Mouse (Mus musculus): Measurements from ENCODE around the gene Otogl.

The Otogl gene

DNA sequence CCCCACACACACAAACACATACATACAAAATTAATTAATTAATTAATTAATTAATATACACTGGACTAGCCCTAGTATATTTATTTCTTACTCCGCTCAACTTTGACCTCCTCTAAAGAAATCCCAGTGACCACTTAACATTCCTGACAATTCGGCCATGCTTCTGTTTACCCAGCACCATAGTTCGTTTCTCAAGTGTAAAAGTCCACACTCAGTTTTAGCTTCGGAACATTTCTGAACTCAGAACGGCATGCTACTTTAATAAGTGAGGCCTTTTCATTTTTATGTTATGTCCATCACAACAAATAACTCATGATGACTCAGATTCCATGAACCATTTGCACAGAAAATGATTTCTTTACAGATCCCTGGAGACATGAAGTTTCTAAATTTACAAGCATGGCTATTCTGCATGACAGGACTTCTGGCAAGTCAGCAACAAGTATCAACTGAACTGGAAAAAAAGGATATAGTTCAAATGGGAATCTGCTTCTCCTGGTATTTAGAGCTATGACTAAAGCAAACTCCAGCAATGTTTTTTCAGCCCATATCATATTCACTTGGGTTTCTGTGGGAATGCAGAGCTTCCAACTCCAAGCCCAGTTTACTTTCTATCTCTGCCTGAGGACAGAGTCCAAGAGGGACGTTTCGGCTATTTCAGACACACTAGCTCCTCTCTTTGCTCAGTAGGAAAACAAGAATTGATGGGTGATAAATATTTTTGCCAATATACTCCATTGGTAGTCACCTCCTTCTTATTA lies 6.5 kb downstream of the Otogl start:
- DNase-seq (ENCODE audit: low spot score in 2 of 2) = no peak

DNA sequence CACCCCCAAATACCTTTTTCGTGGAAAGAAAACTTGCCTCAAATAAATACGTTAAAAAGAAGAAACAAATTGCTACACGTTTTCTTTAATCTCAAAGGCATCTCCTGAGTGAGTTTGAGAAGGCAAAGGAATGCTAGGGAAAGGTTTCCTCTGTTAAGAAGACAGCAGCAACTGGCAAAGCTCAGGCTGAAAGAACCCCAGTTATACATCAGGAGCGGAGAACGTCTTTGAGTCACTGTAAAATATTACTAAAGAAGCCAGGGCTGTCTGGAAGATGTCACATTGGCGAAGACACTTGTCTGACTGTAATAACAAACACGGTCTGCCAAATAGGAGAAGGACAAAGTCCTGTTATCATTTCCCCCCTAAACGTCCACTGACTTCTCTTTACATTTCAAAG lies 10.0 kb downstream of the Otogl start:
- no peak for DNase-seq (ENCODE audit: low spot score in 2 of 2)

- no peak for DNase-seq (ENCODE audit: low spot score in 2 of 2)
Observed at GRCm38 (mm10) chr10:107901204-107901879, 10.6 kb downstream of the Otogl start.

DNA sequence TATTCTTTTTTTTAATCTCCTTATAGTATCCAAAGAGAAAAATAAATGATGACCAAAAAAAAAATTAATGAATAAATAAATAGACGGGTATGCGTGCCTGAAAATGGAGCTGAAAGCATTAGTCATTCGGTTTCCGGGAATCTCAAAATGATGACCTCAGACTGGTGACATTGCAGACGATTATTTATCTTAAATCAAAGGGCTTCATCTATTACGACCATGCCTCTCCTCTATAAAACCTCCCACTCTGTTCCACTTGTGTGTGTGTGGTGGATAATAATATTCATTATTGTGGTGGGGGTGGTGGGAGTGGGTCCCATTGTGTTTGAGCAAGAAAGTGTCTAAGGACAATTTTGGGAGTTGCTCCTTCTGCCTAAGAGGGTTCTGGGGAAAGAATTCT lies 12.0 kb downstream of the Otogl start:
- DNase-seq (ENCODE audit: low spot score in 2 of 2) = no peak

- no peak for DNase-seq (ENCODE audit: low spot score in 2 of 2)
Observed at GRCm38 (mm10) chr10:107896158-107896557, 15.8 kb downstream of the Otogl start.

DNA sequence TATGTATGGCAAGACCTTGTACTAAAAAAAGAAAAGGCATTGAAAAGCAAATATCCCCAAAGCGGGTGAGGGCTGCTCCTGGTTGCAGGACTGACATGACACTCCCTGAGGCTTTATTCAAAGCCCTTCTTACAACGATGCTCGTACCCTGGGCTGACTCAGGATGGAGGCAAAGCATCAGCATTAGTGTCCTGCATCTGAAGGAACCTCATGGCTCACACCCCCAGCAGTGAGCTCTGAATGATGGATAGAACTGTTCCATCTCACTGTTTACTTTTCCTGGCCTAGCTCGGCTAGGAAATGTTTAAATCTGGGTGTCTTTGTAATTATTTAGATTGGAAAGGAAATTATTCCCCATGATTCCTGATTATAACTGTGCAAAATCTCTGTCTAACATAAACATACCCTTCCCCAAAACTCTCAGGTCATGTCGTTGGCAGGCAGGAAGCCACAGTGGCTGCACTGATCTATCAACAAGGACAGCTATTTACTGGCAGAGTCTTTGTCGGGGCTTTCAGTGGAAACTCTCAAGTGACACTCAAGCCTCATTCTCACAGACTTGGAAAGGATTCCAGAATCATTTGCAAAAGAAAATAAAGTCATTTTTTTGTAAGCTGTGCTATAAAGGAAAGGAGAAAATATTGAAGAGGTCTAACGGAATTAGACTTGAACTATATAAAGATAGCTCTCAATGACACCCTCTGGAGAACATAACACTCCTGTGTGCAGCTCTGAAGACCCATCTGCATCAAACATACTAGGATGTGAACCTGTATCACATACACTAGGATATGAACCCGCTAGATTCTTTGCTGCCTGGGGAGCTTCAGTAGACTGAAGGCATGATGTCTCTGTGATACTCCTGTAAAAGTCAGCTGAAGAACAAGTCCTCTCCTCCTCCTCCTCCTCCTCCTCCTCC lies 17.0 kb downstream of the Otogl start:
- no peak for DNase-seq (ENCODE audit: low spot score in 2 of 2)

DNA sequence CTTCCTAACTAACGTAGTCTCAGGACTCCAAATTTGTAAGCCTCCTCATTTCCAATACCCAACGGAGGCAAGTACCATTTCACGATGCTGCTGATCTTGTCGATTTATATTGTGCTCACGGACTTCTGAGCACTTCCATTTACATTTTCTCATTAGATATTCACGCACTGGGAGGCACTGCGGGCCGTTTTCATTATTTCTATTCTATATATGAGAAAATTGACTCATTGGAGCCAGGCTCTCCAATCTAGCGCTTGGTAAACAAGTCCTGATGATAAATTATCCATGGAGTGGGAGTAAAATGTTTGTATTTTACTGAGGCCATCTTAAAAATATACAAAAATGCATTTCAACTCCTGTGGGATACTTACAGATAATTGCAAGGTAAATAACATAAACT lies 21.5 kb downstream of the Otogl start:
- DNase-seq (ENCODE audit: low spot score in 2 of 2) = no peak

DNA sequence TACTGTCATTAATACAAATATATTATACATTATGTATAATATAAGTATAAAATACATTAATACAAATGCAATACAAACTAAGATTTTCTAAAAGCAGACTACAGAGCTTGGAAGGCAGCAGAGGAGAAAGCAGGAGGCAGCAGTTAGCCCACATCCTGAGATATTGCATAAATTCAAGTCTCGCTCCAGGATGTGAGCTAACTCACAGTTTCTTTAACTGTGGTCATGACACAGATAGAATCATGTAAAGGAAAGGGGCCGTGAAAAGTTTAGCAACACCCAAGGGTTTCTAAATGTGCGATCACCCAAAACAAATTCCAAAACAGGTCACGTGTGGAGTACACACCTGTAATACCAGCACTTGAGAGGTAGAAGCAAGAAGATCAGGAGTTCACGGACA lies 39.4 kb downstream of the Otogl start:
- DNase-seq (ENCODE audit: low spot score in 2 of 2) = no peak

DNA sequence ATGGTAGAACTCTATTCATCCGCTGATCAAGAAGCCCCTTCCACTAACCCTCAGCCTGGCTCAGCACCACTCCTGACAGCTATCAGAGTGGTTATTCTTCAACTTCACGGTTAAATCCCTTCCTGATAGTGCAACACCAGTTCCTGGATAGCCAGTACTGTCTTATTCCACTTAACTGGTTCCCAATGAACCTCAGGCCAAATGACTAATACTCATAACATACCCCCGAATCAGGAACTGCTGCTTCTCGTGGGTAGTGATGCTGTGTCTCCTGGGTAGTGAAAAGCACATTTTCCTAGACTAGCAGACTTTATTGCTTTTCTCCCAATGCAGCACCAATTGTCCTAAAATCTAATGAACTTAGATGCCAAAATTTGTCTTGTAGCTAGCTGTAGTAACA lies 39.8 kb downstream of the Otogl start:
- no peak for DNase-seq (ENCODE audit: low spot score in 2 of 2)

GRCm38 (mm10) chr10:107870540-107870939 lies 41.4 kb downstream of the Otogl start:
- DNase-seq (ENCODE audit: low spot score in 2 of 2) = no peak

GRCm38 (mm10) chr10:107868904-107869303 lies 43.0 kb downstream of the Otogl start:
- no peak for DNase-seq (ENCODE audit: low spot score in 2 of 2)

GRCm38 (mm10) chr10:107867414-107867813 lies 44.5 kb downstream of the Otogl start:
- no peak for DNase-seq (ENCODE audit: low spot score in 2 of 2)

GRCm38 (mm10) chr10:107860235-107860917 lies 51.6 kb downstream of the Otogl start:
- no peak for DNase-seq (ENCODE audit: low spot score in 2 of 2)

- no peak for DNase-seq (ENCODE audit: low spot score in 2 of 2)
Observed at GRCm38 (mm10) chr10:107859220-107859619, 52.7 kb downstream of the Otogl start.

GRCm38 (mm10) chr10:107858684-107859083 lies 53.2 kb downstream of the Otogl start:
- DNase-seq (ENCODE audit: low spot score in 2 of 2) = no peak

DNA sequence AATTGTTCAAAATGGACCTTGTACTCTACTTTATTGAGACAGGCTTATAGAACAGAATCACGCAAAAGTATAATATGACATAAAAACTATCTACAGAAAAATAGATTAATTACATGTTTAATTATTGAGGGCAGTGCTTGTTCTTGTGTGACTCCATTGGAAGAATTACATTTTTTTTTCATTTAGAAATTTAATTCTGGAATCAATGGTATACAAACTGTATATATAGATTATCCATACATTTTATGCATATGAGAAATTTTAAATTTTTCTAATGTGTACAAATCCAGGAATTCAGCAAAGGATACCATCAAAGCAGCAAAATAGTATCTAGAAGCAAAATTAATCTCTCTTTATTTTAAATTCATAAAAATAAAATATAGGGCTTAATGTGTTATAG lies 67.0 kb downstream of the Otogl start:
- DNase-seq (ENCODE audit: low spot score in 2 of 2) = no peak

DNA sequence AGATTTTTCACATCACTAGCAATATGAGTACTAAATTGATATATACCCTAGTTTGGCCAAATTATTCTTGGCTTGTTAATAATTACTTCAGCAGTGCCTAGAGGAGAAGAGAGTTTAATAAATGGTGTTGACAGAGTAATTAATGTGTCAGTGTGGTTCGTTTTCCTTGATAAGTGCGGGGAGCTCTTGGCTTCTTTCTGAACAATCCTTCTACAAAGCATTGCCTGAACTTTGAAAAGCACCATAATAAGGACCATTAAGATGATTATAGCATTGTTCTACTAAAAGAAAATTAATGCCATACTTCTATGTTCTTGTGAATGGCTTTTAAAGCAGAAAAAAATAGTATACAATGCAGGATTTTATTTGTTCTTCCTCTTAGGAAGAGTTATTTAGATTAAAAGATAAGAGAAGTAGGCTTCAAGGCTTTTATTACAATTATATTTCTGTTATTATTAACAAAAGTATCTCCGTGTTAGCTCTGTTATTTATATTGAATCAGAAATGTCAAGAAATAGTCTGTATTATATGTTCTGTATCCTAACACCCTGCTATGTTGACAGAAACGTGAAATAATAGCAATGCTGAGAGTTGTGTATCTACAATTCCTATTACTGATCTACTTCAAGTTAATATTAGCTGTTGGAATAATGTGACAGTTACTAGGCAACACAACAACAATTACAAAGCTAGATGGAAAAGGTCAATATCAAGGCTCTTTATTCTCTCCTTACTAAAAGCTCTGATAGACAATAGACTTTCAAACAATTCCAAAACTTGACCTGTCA lies 77.3 kb downstream of the Otogl start:
- DNase-seq (ENCODE audit: low spot score in 2 of 2) = no peak

DNA sequence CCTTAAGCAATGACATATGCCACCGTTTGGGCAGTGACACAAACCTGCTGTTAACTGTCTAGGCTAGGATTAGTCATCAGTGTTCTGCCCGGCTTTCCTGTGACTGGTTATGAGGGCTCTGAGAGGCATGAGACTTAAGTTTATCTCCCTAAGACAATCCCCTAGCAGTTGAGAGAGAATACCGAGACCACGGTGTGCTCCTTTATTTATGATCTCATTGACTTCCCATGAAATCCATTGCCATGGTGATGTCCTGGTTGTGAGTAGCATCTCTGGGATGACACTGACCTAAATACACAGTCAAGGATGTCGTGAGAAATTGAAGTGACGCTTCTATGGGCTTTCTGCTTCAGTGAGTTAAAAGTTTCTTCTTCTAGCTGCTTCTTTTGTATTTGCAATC lies 82.8 kb downstream of the Otogl start:
- DNase-seq (ENCODE audit: low spot score in 2 of 2) = no peak

- no peak for DNase-seq (ENCODE audit: low spot score in 2 of 2)
Observed at GRCm38 (mm10) chr10:107813814-107814483, 98.0 kb downstream of the Otogl start.

GRCm38 (mm10) chr10:107810649-107811398 lies 101.1 kb downstream of the Otogl start:
- DNase-seq (ENCODE audit: low spot score in 2 of 2) = no peak
